In genomic region chr4:43925779-43926178, GRCm38 (mm10) we compare ENCODE assay signal across 8 mouse cellular contexts. TPM values are rescaled to one million over a fixed set of nuclear protein-coding genes. Genes with fewer than 3 reads are reported as not detected.
DNase-seq lines count a peak whose midpoint lies in the region; ATAC-seq lines count a peak whose summit lies in the region.

No protein-coding gene starts in this region.

- no peak overlapping the region for H3K27ac ChIP-seq in midbrain, embryonic 16.5 days (ENCODE audit: low read length)

- peaks cover 32% of the 10 kb centered on the region for H3K36me3 ChIP-seq in midbrain, embryonic 16.5 days (ENCODE audit: control insufficient read depth, insufficient read depth, low read length)

- H3K4me2 ChIP-seq in midbrain, embryonic 16.5 days (ENCODE audit: low read length) = no peak overlapping the region

- peak; percentile 61 for DNase-seq in 3134 (ENCODE audit: extremely low read depth, insufficient read length, low spot score)
- peak; percentile 85 for DNase-seq in adrenal gland, adult 2 months
- DNase-seq in embryo, embryonic 11 days = peak; percentile 92
- peak; percentile 84 to 87 for DNase-seq in gastrocnemius, postnatal 36 days
- DNase-seq in kidney, adult 11 months = peak; percentile 61
- peak; percentile 92 for DNase-seq in left cerebral cortex, postnatal 4 days
- DNase-seq in spleen, postnatal 14 days (ENCODE audit: low spot score in 2 of 2) = peak; percentile 53 to 76

- H3K4me1 ChIP-seq in midbrain, embryonic 16.5 days (ENCODE audit: control insufficient read depth, insufficient read depth, low read length) = no peaks in the 10 kb centered on the region

- 17% methylated on average over 3 of the region's 3 CpGs for WGBS in midbrain, embryonic 16.5 days

- H3K9me3 ChIP-seq in midbrain, embryonic 16.5 days (replicated peaks; ENCODE audit: control insufficient read depth, low read length, poor library complexity, severe bottlenecking) = no peaks in the 10 kb centered on the region

- H3K9ac ChIP-seq in midbrain, embryonic 16.5 days (ENCODE audit: low read depth, low read length) = no peak overlapping the region

- peak; percentile 28; the same call in 1 of the 2 replicates for ATAC-seq in midbrain, embryonic 16.5 days

- intact Hi-C loops in gastrocnemius, postnatal 36 days (cut with DNase I) = loop anchor here (2.0 kb wide), 2 partner anchors 31 to 57 kb away; partner anchors contain the start of genes Ccin and Glipr2
- intact Hi-C loops in left cerebral cortex, postnatal 4 days (cut with DNase I) = loop anchor here (5.0 kb wide), 1 partner anchor 57 kb away; the partner anchor contains the start of gene Ccin

- no peak overlapping the region for H3K4me3 ChIP-seq in midbrain, embryonic 16.5 days (ENCODE audit: low read depth, low read length)

- no peaks in the 10 kb centered on the region for H3K27me3 ChIP-seq in midbrain, embryonic 16.5 days (ENCODE audit: control insufficient read depth, insufficient read depth, low read depth, low read length)

RNA-seq across cellular contexts. Expression of gene Glipr2, which starts 31.4 kb away (rescaled TPM):
- total RNA-seq in adrenal gland, adult 2 months (2021) = 1 to 10 TPM; 3.9 to 4.4 TPM
- polyA plus RNA-seq in adrenal gland, adult 2 months (2012; rRNA removed) = 2.3 and 3.2 TPM in 2 replicates
- total RNA-seq in gastrocnemius, postnatal 36 days (2021) = 1 to 10 TPM; 2.4 to 3.0 TPM
- 10 to 100 TPM; 11.1 to 14.9 TPM for total RNA-seq in left cerebral cortex, postnatal 4 days (2021)
- 26.6 and 32.1 TPM in 2 replicates for polyA plus RNA-seq in midbrain, embryonic 16.5 days (2015; fragmentation: Nextera tagmentation; extraction: Ambion mirVana)

RNA-seq across cellular contexts. Expression of gene Reck, which starts 50.4 kb away (rescaled TPM):
- 10 to 100 TPM; 15.5 to 28.7 TPM for total RNA-seq in adrenal gland, adult 2 months (2021)
- polyA plus RNA-seq in adrenal gland, adult 2 months (2012; rRNA removed) = 13.0 and 13.2 TPM in 2 replicates
- 1 to 10 TPM; 2.2 to 2.5 TPM for total RNA-seq in gastrocnemius, postnatal 36 days (2021)
- 1 to 10 TPM; 6.8 to 7.6 TPM for total RNA-seq in left cerebral cortex, postnatal 4 days (2021)
- 4.4 and 6.1 TPM in 2 replicates for polyA plus RNA-seq in midbrain, embryonic 16.5 days (2015; fragmentation: Nextera tagmentation; extraction: Ambion mirVana)

RNA-seq across cellular contexts. Expression of gene Ccin, which starts 57.5 kb away (rescaled TPM):
- not detected for total RNA-seq in adrenal gland, adult 2 months (2021)
- polyA plus RNA-seq in adrenal gland, adult 2 months (2012; rRNA removed) = 0.04 TPM in 1 of 2 replicates, not detected in the other
- total RNA-seq in gastrocnemius, postnatal 36 days (2021) = not detected
- under 1 TPM in 1 of 2 experiments, not detected in 1; 0.26 TPM for total RNA-seq in left cerebral cortex, postnatal 4 days (2021)
- polyA plus RNA-seq in midbrain, embryonic 16.5 days (2015; fragmentation: Nextera tagmentation; extraction: Ambion mirVana) = not detected in 2 replicates
